Mouse (Mus musculus) ovary, adult 18-20 months (tissue): ENCODE measurements at regions not wholly inside any gene's neighbourhood (a gene's known extent, or its start where the extent isn't known, plus 50 kb on each side); places are given as distances from the start of the nearest gene placed in this dataset.
"Not testable (repeated sequence)": the region's sequence is repeated elsewhere in the genome, so short reads cannot be mapped to it uniquely, and the experiment has no call there.

Source experiments
- DNase-seq: peaks from one replicate; pipeline ENCODE4 v3.0.0; 2022; ENCODE audit warnings: low spot score, mixed read lengths

DNA sequence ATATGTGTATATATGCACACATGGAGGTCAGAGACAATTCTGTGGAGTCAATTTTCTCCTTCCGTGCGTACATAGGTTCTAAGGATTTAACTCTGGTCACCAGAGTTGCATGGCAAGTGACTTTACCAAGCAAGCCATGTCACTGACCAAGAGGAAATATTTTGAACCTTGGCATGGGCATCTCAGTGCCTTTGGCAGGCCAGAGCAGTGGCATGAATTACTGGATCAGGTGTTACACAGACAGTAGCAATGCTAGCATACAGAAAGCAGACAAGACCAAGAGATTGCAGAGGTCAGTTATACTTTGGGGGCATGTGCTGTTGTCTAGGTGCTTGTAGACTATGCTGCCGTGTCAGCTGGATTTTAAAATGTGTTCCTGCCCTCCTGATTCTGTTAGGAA is 95.2 kb upstream of the Gm5148 start:
- no peak for DNase-seq

DNA sequence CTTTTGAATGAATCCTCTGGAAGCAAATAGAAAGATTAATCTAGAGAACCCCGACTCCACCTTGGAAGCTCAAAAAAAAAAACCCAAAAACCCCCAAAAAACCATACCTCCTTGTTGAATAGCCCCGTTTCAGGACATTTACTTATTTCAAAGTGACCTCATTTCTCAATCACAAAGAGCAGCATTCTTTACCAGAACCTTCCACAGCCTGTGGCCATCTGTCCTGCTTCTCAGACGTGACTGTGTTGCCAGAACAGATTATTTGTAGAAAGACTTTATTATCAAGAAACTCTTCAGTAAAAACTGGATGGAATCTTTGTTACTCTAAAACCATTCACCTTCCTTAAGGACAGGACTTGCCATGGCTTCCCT is 93.1 kb upstream of the Gm5148 start:
- DNase-seq, result no peak

GRCm38 (mm10) chr3:37816781-37817433 is 92.6 kb upstream of the Gm5148 start:
- no peak for DNase-seq

GRCm38 (mm10) chr3:37815771-37816170 is 91.5 kb upstream of the Gm5148 start:
- DNase-seq, result no peak

- DNase-seq, result no peak
Measured at GRCm38 (mm10) chr3:37812936-37813335, 88.6 kb upstream of the Gm5148 start.

- no peak for DNase-seq
Measured at GRCm38 (mm10) chr3:37811429-37811828, 87.1 kb upstream of the Gm5148 start.

DNA sequence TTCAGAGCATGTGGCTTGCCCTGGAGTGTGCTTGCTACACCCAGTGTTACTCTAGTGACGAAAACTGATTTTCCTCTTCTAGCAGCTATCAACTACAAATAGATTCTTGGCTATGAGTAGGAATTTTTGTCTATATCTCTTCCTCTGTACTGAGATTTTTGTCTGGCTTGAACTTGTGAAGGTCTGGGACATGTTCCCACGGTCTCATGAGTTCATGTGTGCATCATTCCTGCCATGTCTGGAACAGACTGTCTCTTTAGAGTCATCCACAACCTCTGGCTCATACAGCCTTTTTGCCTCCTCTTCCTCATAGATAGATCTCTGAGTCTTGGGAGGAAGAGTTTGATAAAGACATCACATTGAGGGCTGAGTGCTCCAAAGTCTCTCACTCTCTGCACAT is 86.5 kb upstream of the Gm5148 start:
- DNase-seq, result no peak

DNA sequence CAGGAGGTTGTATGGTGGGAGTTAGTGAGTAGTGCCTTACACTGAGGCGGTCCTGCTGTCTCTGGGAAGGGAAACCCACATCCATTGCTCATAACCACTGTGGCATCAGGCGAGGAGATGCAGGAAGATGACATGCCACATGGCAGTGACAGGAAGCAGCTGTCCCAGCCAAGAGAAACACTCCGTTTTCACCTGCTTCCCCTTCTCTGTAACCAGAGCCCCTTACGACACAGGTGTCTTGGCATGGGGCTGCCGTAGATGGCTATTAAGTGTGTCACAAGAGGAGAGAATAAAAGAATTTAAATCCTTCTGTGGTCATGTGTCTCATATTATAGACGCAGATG is 81.5 kb upstream of the Gm5148 start:
- DNase-seq, result no peak

DNA sequence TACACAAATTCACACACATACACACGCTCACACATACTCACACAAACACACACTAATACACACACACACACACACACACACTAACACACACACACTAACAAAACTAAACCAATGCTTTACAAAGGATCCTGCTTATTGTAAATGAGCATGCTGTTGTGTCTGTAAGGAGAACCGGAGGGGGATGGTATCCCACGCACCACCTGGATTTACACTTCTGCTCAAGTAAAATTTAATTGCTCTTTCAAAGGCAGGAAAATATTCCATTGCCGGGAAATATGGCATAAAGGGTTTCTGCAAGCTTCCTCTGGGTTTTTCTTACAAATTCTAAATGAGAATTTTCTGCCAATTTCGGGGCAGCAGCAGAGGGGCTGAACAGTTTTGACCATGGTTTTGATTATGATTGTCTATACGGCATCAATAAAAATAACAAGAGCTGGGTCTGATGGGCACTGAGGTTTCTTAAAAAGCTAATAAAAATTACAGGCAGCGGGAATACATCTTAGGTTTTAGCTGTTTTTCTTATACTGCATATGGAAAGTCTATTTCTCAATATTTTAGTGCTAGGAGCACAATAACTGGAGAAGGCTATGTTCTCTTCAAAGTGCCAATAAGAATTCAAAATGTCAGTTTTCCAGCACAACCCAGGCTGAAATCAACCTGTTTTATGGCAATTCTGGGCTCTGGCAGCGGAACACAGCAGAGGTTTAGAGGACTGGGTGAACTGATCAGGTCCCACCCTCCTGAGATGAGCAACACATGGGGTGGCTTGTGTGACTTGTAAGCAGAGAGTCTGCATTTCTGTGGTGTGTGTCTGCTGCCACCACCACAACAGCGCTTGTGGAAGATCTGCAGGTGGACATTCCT is 80.9 kb upstream of the Gm5148 start:
- DNase-seq, result no peak

- no peak for DNase-seq
Measured at GRCm38 (mm10) chr3:37804261-37804660, 80.0 kb upstream of the Gm5148 start.

DNA sequence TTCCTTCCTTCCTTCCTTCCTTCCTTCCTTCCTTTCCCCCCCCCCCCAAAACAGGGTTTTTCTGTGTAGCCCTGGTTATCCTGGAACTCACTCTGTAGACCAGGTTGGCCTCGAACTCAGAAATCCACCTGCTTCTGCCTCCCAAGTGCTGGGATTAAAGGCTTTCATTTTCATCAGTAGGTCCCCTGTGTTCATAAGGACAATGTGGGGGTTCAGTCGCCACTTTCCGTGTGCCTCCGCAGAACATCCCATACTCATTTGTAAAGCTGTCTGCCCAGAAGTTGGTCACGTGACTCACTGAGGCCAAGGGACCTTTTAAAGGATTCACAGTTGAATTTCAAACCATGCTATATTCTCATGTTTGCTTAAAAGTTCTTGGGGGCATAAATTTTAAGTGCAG is 79.5 kb upstream of the Gm5148 start:
- DNase-seq, result not testable (repeated sequence)

- no peak for DNase-seq
Measured at GRCm38 (mm10) chr3:37801551-37801950, 77.3 kb upstream of the Gm5148 start.

GRCm38 (mm10) chr3:37799809-37800208 is 75.5 kb upstream of the Gm5148 start:
- no peak for DNase-seq

DNA sequence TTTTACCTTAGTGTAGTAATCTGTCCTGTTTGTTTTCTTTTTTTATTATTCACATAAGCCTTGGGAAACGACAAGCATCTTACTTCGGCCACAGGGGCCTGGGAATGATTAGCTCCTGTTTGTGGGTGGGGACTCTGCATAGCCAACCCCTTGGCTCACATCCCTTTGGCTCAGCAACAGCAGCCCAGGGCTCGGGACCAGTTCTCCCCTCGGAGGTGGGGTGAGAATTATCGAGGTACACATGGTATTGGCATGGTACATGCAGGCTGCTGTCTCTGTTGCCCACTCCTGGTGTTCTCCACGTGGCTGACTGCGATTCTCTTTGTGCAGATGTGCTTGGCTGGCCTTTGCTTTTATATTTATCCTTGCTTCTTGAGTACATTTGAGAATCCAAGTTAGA is 65.4 kb upstream of the Gm5148 start:
- DNase-seq, result no peak

GRCm38 (mm10) chr3:37789143-37789697 is 64.9 kb upstream of the Gm5148 start:
- no peak for DNase-seq

- DNase-seq, result no peak
Measured at GRCm38 (mm10) chr3:37788366-37788765, 64.1 kb upstream of the Gm5148 start.

DNA sequence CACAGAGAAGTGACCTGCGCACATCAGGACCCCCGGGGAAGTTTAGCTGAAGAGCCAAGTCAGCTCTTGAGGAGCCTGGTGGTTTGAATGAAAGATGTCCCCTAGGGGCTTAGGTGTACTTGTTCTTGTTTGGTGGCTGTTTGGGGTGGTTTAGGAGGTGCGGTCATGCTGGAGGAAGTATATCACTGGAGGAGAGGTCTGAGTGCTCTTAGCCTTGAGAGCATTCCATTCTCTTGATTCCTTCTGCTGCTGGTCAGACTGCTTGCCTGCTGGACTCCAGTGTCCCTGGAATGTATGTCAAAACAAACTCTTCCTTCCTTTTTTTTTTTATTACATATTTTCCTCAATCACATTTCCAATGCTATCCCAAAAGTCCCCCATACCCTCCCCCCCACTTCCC is 62.5 kb upstream of the Gm5148 start:
- no peak for DNase-seq

- no peak for DNase-seq
Measured at GRCm38 (mm10) chr3:37781086-37781485, 56.8 kb upstream of the Gm5148 start.

- no peak for DNase-seq
Measured at GRCm38 (mm10) chr3:37779867-37780475, 55.7 kb upstream of the Gm5148 start.

- DNase-seq, result no peak
Measured at GRCm38 (mm10) chr3:37778386-37778785, 54.1 kb upstream of the Gm5148 start.

GRCm38 (mm10) chr3:37776224-37776623 is 51.9 kb upstream of the Gm5148 start:
- DNase-seq, result no peak
